Mouse (Mus musculus) stomach, postnatal 0 days (tissue): ENCODE data around the gene Cfap43. TPM values are rescaled to one million over a fixed set of nuclear protein-coding genes. Genes with fewer than 3 reads are reported as not detected.

Experiments used
- ATAC-seq: fragments of 200-750 bp; cut with Nextera tagmentation; 2 replicates; pipeline ENCODE4 v1.8.0; 2017; ENCODE audit not compliant: low FRiP score, low TSS enrichment
- DNase-seq: peaks from one replicate; pipeline ENCODE4 v3.0.0-alpha.2; 2016; ENCODE audit warnings: low spot score
- H3K27ac ChIP-seq: fragments of 300-500 bp; sonication (generic); replicated peaks from 2 replicates; pipeline ENCODE4 v1.5.1; 2014; ENCODE audit warnings: mild to moderate bottlenecking, control low read depth
- H3K27me3 ChIP-seq: fragments of 300-500 bp; sonication (generic); 2 replicates; pipeline ENCODE4 v1.6.1; 2014; ENCODE audit warnings: low read length; ENCODE audit not compliant: control insufficient read depth, insufficient read depth
- H3K36me3 ChIP-seq: fragments of 300-500 bp; sonication (generic); 2 replicates; pipeline ENCODE4 v1.6.1; 2014; ENCODE audit warnings: low read length, mixed read lengths; ENCODE audit not compliant: control insufficient read depth, insufficient read depth
- H3K4me1 ChIP-seq: fragments of 300-500 bp; sonication (generic); replicated peaks from 2 replicates; pipeline ENCODE4 v1.6.1; 2014; ENCODE audit warnings: antibody characterized with exemption; ENCODE audit not compliant: control insufficient read depth, insufficient read depth
- H3K4me2 ChIP-seq: fragments of 300-500 bp; sonication (generic); replicated peaks from 2 replicates; pipeline ENCODE4 v1.6.1; 2014; ENCODE audit warnings: low read depth, mild to moderate bottlenecking, control low read depth, moderate library complexity
- H3K4me3 ChIP-seq: fragments of 300-500 bp; sonication (generic); 2 replicates; pipeline ENCODE4 v1.5.1; 2014; ENCODE audit warnings: low read depth, low read length, control low read depth
- H3K9ac ChIP-seq: fragments of 300-500 bp; sonication (generic); 2 replicates; pipeline ENCODE4 v1.6.1; 2014; ENCODE audit warnings: mild to moderate bottlenecking, low read length, control low read depth, mixed read lengths
- H3K9me3 ChIP-seq: fragments of 300-500 bp; sonication (generic); 2 replicates; pipeline ENCODE4 v1.6.1; 2016; ENCODE audit warnings: low read length; ENCODE audit not compliant: control insufficient read depth
- CTCF ChIP-seq: IDR thresholded peaks from 2 replicates; pipeline ENCODE4 v1.5.1; 2016; ENCODE audit warnings: antibody characterized with exemption, low read depth, mild to moderate bottlenecking, moderate library complexity
- EP300 ChIP-seq: optimal IDR thresholded peaks from 2 replicates; pipeline ENCODE3; 2016; ENCODE audit warnings: antibody characterized with exemption
- WGBS: fragments of 180-500 bp; shearing (Covaris S2); extraction: QIAGEN DNeasy Blood & Tissue Kit; methylation state at CpG from one replicate; pipeline ENCODE4 v1.1.7; 2014; 5-methylcytosine and 5-hydroxymethylcytosine counted together
- polyA plus RNA-seq: library from polyadenylated mRNA; unstranded; fragments of >200 nt; fragmentation: Nextera tagmentation; extraction: Ambion mirVana; gene quantifications from 2 replicates; pipeline ENCODE4 v1.2.1, GENCODE M21; 2015

Gene Cfap43
- polyA plus RNA-seq, 1 experiment from 2014 or later, result 0.51 TPM

DNA sequence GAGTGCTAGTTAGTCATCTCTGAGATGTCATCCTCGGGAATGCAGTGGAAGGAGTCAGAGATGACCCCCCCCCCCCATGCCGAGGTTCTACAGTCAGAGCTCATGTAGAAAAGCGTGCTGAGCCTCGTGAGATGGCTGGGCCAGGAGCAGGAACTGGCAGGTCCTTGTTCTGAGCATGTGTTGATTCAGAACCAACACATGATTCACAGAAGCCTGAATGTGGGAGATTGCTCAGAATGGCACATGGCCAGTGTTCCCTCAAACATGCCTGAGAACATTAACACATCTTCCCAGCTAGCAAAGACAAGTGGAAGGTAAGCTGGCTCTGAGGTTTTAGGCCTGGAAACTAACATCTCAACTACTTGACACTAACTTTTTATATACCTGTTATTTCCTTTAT, 208.7 kb downstream of the Cfap43 start:
- 62% methylated on average over 4 of the region's 4 CpGs for WGBS
- H3K36me3 ChIP-seq, result no peaks in the 10 kb centered on the region
- no peak overlapping the region for H3K9ac ChIP-seq
- no peak overlapping the region for H3K4me3 ChIP-seq
- no peaks in the 10 kb centered on the region for H3K4me1 ChIP-seq
- H3K27ac ChIP-seq, result no peak overlapping the region
- H3K27me3 ChIP-seq, result no peaks in the 10 kb centered on the region
- DNase-seq, result no peak
- TF ChIP-seq EP300 (no peak), CTCF (no peak)
- H3K4me2 ChIP-seq, result no peak overlapping the region
- ATAC-seq, result peak; percentile 49; the same call in 1 of the 2 replicates
- H3K9me3 ChIP-seq, result no peaks in the 10 kb centered on the region

DNA sequence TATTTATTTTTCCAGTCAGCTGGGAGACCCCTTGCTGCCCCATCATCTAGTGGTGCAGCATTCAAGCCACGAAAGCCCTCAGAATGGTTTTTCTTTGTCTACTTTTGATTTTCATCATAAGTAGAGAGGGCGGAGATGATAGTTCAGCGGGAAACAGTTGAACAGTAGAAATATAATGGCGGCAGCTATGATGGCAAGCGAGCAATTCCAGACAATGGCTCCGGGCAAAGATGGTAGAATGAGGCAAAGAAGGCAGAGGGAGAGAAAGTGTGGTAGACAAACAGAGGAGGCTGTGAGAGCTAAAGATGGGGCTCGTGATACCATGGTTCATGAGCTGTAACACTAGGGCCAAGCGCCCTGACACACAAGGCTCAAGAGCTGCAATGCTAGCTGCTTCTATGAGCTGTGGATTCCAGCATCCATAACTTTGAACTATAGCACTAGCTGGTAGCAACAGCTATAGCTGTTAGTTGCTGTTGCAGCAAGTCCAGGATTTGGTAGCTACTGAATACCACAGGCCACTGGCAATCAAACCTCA, 213.2 kb downstream of the Cfap43 start:
- Histone ChIP-seq H3K4me3 (no peak overlapping the region), H3K4me2 (no peak overlapping the region), H3K9me3 (no peaks in the 10 kb centered on the region), H3K27ac (no peak overlapping the region), H3K36me3 (no peaks in the 10 kb centered on the region), H3K4me1 (no peaks in the 10 kb centered on the region; the same call in 1 of the 2 replicates), H3K9ac (no peak overlapping the region), H3K27me3 (no peaks in the 10 kb centered on the region)
- TF ChIP-seq EP300 (no peak), CTCF (no peak)
- no peak for ATAC-seq
- WGBS, result 86% methylated on average over 8 of the region's 8 CpGs
- DNase-seq, result no peak

DNA sequence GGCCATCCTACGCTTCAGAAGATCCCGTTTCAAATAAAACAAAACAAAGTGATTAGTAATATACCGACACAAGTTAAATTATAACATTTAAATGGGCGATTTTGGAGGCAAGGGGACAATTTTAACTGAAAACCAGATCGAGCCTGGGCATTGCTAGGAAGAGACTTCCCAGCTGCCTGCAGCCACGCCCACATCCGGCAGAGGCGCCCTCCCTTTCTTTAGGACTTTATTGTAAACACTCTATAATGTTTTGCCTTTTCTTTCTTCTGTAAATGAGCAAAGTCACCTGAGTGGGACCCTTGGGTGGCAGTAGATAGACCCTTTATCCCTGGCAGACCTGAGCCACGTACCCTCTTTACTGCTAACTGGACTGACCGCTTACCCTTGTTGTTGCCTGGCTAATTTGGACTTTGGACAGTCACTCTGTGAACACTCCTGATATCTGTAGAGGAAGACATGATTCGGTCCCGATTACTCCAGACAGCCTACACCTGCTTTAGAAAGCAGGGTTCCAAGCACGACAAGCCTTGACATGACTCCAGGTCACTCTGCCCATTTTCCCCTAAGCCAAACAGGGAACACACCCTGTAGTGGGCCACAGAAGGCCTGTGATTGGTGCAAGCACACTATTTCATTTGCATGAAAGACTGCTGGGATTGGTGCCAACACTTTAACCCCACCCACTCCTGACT, 213.9 kb downstream of the Cfap43 start:
- no peaks in the 10 kb centered on the region for H3K27me3 ChIP-seq
- H3K9ac ChIP-seq, result no peak overlapping the region
- H3K27ac ChIP-seq, result peak overlapping the region; percentile 30; the same call in 1 of the 2 replicates
- ATAC-seq (peak; percentile 76), DNase-seq (peak; percentile 48)
- no peaks in the 10 kb centered on the region; the same call in 1 of the 2 replicates for H3K4me1 ChIP-seq
- H3K4me2 ChIP-seq, result no peak overlapping the region
- no peaks in the 10 kb centered on the region for H3K9me3 ChIP-seq
- no peak overlapping the region for H3K4me3 ChIP-seq
- peak; percentile 19; the same call in 1 of the 2 replicates for TF ChIP-seq CTCF
- TF ChIP-seq EP300, result no peak
- 54% methylated on average over 13 of the region's 13 CpGs for WGBS
- no peaks in the 10 kb centered on the region for H3K36me3 ChIP-seq

DNA sequence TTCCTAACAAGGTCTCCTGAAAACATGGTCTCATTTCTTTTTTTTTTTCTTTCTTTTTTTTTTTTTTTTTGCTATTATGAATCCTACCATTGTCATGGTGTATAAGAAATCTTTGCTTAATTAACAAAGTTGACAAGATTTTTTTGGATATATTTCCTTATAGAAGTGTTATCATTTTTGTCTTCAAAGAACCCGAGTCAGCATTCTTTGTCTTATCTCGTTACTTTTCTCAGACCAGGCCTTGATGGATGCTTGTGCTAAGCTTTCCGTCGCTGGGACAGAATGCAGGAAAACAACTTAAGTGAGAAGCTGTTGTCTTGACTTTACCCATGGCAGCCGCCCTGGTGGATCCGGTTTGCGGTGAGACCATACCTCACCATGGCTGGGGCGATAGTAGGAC, 218.6 kb downstream of the Cfap43 start:
- peak overlapping the region; percentile 58; the same call in 1 of the 2 replicates for H3K27ac ChIP-seq
- no peaks in the 10 kb centered on the region; the same call in 1 of the 2 replicates for H3K4me1 ChIP-seq
- H3K4me3 ChIP-seq, result no peak overlapping the region
- H3K9me3 ChIP-seq, result no peaks in the 10 kb centered on the region
- ATAC-seq, result no peak
- H3K36me3 ChIP-seq, result no peaks in the 10 kb centered on the region
- no peak overlapping the region for H3K4me2 ChIP-seq
- H3K9ac ChIP-seq, result no peak overlapping the region
- TF ChIP-seq CTCF, result no peak
- no peak for TF ChIP-seq EP300
- no peaks in the 10 kb centered on the region for H3K27me3 ChIP-seq
- no peak for DNase-seq
- WGBS, result 64% methylated on average over 8 of the region's 8 CpGs

DNA sequence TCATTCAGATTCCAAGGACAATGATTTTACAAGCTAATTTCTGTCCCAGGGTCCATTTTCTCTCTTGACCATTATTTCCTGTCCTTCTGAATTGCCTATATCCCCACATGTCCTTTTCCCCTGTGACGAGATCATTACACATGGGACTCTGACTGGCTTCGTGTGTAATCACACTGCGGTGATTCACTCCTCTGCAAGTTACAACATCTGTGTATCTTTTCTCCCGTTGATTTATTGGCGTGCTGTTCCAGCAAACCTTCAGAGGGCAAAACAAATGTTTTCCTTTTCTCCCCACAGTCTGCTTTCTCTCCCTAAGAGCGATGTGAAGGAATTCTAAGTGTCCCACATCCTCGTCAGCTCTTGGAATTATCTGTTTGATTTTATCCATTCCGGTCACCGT, 219.3 kb downstream of the Cfap43 start:
- peak overlapping the region; percentile 49; the same call in 1 of the 2 replicates for H3K27ac ChIP-seq
- 29% methylated on average over 9 of the region's 9 CpGs for WGBS
- ATAC-seq, result peak; percentile 80

DNA sequence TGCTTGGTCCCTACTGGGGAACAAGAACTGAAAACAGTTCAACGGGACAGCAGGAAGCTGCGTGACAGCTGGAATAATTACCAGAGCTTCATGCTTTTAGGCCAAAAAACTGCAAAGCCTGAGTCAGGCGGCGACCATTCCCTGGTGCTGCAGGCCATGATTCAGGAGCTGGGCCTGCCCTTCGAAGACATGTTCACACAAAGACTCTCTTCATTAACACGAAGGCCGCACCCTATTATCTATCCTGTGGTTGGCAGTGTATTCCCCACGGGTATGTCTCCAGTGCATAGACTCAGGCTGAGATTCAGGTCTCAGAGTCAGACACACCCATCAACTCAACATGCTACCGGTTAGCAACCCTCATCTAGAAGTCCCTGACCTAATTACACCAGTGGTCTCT, 220.8 kb downstream of the Cfap43 start:
- 57% methylated on average over 9 of the region's 9 CpGs for WGBS
- TF ChIP-seq CTCF, result no peak
- TF ChIP-seq EP300, result no peak
- H3K27ac ChIP-seq, result 0 out of 2 replicates have a peak overlapping the region, but pooled peaks have one; percentile 35
- no peaks in the 10 kb centered on the region for H3K36me3 ChIP-seq
- H3K27me3 ChIP-seq, result no peaks in the 10 kb centered on the region
- no peak overlapping the region for H3K4me3 ChIP-seq
- H3K4me2 ChIP-seq, result no peak overlapping the region
- no peak for DNase-seq
- no peaks in the 10 kb centered on the region for H3K9me3 ChIP-seq
- no peak for ATAC-seq
- no peak overlapping the region for H3K9ac ChIP-seq
- no peaks in the 10 kb centered on the region; the same call in 1 of the 2 replicates for H3K4me1 ChIP-seq

More for the DNA sequence above, 219.3 kb downstream of the Cfap43 start:
- no peaks in the 10 kb centered on the region for H3K27me3 ChIP-seq
- TF ChIP-seq CTCF, result no peak
- no peak for TF ChIP-seq EP300
- H3K9ac ChIP-seq, result no peak overlapping the region
- no peak overlapping the region for H3K4me2 ChIP-seq
- no peak for DNase-seq
- no peaks in the 10 kb centered on the region for H3K36me3 ChIP-seq
- H3K4me3 ChIP-seq, result no peak overlapping the region
- H3K9me3 ChIP-seq, result no peaks in the 10 kb centered on the region
- no peaks in the 10 kb centered on the region; the same call in 1 of the 2 replicates for H3K4me1 ChIP-seq
